Mouse (Mus musculus): ENCODE results near the gene Trabd2b. TPM values are rescaled to one million over a fixed set of nuclear protein-coding genes. Genes with fewer than 3 reads are reported as not detected.

Gene Trabd2b
- polyA plus RNA-seq (2011; ENCODE audit: insufficient read depth, insufficient read length, low read depth, missing spikeins): 0.40 and 0.63 TPM in 2 replicates

- Histone ChIP-seq H3K9ac (ENCODE audit: low read depth, poor library complexity, severe bottlenecking) (peak within 1 kb of the TSS; percentile 85), H3K36me3 (ENCODE audit: control insufficient read depth, insufficient read depth, low read length, poor library complexity, severe bottlenecking) (no peaks in the 10 kb centered on the region), H3K9me3 (replicated peaks; ENCODE audit: control insufficient read depth, insufficient read depth, low read length, poor library complexity, severe bottlenecking) (no peaks in the 10 kb centered on the region), H3K27me3 (ENCODE audit: control insufficient read depth, insufficient read depth, low read length, poor library complexity, severe bottlenecking) (peaks cover 20% of the 10 kb centered on the region), H3K4me3 (ENCODE audit: low read depth, low read length) (peak within 1 kb of the TSS; percentile 75), H3K27ac (ENCODE audit: insufficient read depth, low read length) (no peak within 1 kb of the TSS), H3K4me1 (ENCODE audit: control insufficient read depth, insufficient read depth, low read length) (no peaks in the 10 kb centered on the region)
- TF ChIP-seq POLR2A (IDR thresholded peaks at IDR 0.05; ENCODE audit: insufficient read depth, low read length) (no peak), EP300 (IDR thresholded peaks at IDR 0.05; ENCODE audit: insufficient read depth, low read depth, low read length) (no peak), CTCF (IDR thresholded peaks at IDR 0.05; ENCODE audit: low read depth, low read length) (no peak)
Measured at GRCm38 (mm10) chr4:114406355-114407101, at the start of gene Trabd2b. Gene Trabd2b, plus strand, starts transcription at chr4:114406724.

GRCm38 (mm10) chr4:114357420-114357819 is 49.1 kb upstream of the Trabd2b start:
- no peak overlapping the region for H3K9ac ChIP-seq (ENCODE audit: low read depth, poor library complexity, severe bottlenecking)
- no peak overlapping the region for H3K4me3 ChIP-seq (ENCODE audit: low read depth, low read length)
- H3K27me3 ChIP-seq (ENCODE audit: control insufficient read depth, insufficient read depth, low read length, poor library complexity, severe bottlenecking): no peaks in the 10 kb centered on the region
- no peaks in the 10 kb centered on the region for H3K36me3 ChIP-seq (ENCODE audit: control insufficient read depth, insufficient read depth, low read length, poor library complexity, severe bottlenecking)
- no peak overlapping the region for H3K27ac ChIP-seq (ENCODE audit: insufficient read depth, low read length)
- no peaks in the 10 kb centered on the region for H3K4me1 ChIP-seq (ENCODE audit: control insufficient read depth, insufficient read depth, low read length)
- TF ChIP-seq CTCF (IDR thresholded peaks at IDR 0.05; ENCODE audit: low read depth, low read length) (no peak), EP300 (IDR thresholded peaks at IDR 0.05; ENCODE audit: insufficient read depth, low read depth, low read length) (no peak), POLR2A (IDR thresholded peaks at IDR 0.05; ENCODE audit: insufficient read depth, low read length) (no peak)
- H3K9me3 ChIP-seq (replicated peaks; ENCODE audit: control insufficient read depth, insufficient read depth, low read length, poor library complexity, severe bottlenecking): no peaks in the 10 kb centered on the region

DNA sequence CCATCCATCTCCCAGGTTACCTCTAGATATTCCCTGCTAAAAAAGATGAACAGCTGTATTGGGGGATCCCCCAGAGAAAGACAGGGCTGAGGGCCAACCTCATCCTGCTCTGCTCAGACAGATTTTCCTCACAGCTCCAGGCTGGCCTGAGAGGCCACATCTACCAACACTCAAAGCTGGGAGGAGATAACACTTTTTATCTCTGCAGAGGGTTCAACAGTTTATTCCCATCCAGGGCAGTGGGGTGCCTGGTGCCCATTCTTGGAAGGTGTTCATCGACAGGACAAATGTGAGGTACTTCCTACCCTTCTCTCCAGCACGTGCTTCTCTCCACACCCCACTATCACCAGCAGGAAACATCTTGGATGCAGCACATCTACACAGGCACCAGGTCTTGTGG is 47.6 kb upstream of the Trabd2b start:
- no peak overlapping the region for H3K9ac ChIP-seq (ENCODE audit: low read depth, poor library complexity, severe bottlenecking)
- no peak overlapping the region for H3K4me3 ChIP-seq (ENCODE audit: low read depth, low read length)
- no peaks in the 10 kb centered on the region for H3K27me3 ChIP-seq (ENCODE audit: control insufficient read depth, insufficient read depth, low read length, poor library complexity, severe bottlenecking)
- H3K27ac ChIP-seq (ENCODE audit: insufficient read depth, low read length): no peak overlapping the region
- H3K36me3 ChIP-seq (ENCODE audit: control insufficient read depth, insufficient read depth, low read length, poor library complexity, severe bottlenecking): no peaks in the 10 kb centered on the region
- H3K9me3 ChIP-seq (replicated peaks; ENCODE audit: control insufficient read depth, insufficient read depth, low read length, poor library complexity, severe bottlenecking): no peaks in the 10 kb centered on the region
- TF ChIP-seq CTCF (IDR thresholded peaks at IDR 0.05; ENCODE audit: low read depth, low read length): no peak
- no peak for TF ChIP-seq EP300 (IDR thresholded peaks at IDR 0.05; ENCODE audit: insufficient read depth, low read depth, low read length)
- TF ChIP-seq POLR2A (IDR thresholded peaks at IDR 0.05; ENCODE audit: insufficient read depth, low read length): no peak
- no peaks in the 10 kb centered on the region for H3K4me1 ChIP-seq (ENCODE audit: control insufficient read depth, insufficient read depth, low read length)

DNA sequence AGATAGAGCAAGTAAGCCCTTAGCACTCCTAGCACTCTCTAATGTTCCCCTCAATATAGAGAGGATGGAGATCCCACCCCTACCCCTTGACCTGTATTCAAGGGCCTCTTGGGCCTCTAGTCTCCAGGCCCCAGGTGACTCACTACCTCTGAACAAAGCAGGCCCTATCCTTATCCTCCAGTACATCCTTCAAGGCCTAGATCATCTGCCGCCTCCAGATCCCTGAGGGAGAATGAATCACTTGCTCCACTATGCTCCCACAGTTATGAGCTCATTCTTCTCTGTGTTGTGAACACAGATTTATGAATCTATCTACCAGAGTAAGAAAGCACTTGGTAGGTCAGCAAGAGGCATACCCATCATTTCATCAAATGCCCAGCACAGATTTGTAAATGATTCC is 46.7 kb upstream of the Trabd2b start:
- Histone ChIP-seq H3K9ac (ENCODE audit: low read depth, poor library complexity, severe bottlenecking) (no peak overlapping the region), H3K9me3 (replicated peaks; ENCODE audit: control insufficient read depth, insufficient read depth, low read length, poor library complexity, severe bottlenecking) (no peaks in the 10 kb centered on the region), H3K27ac (ENCODE audit: insufficient read depth, low read length) (no peak overlapping the region), H3K27me3 (ENCODE audit: control insufficient read depth, insufficient read depth, low read length, poor library complexity, severe bottlenecking) (no peaks in the 10 kb centered on the region), H3K4me3 (ENCODE audit: low read depth, low read length) (no peak overlapping the region), H3K4me1 (ENCODE audit: control insufficient read depth, insufficient read depth, low read length) (no peaks in the 10 kb centered on the region), H3K36me3 (ENCODE audit: control insufficient read depth, insufficient read depth, low read length, poor library complexity, severe bottlenecking) (no peaks in the 10 kb centered on the region)
- TF ChIP-seq EP300 (IDR thresholded peaks at IDR 0.05; ENCODE audit: insufficient read depth, low read depth, low read length): no peak
- TF ChIP-seq POLR2A (IDR thresholded peaks at IDR 0.05; ENCODE audit: insufficient read depth, low read length): no peak
- TF ChIP-seq CTCF (IDR thresholded peaks at IDR 0.05; ENCODE audit: low read depth, low read length): no peak

- TF ChIP-seq EP300 (IDR thresholded peaks at IDR 0.05; ENCODE audit: insufficient read depth, low read depth, low read length) (no peak), CTCF (IDR thresholded peaks at IDR 0.05; ENCODE audit: low read depth, low read length) (no peak), POLR2A (IDR thresholded peaks at IDR 0.05; ENCODE audit: insufficient read depth, low read length) (no peak)
- Histone ChIP-seq H3K9me3 (replicated peaks; ENCODE audit: control insufficient read depth, insufficient read depth, low read length, poor library complexity, severe bottlenecking) (no peaks in the 10 kb centered on the region), H3K4me1 (ENCODE audit: control insufficient read depth, insufficient read depth, low read length) (no peaks in the 10 kb centered on the region), H3K27me3 (ENCODE audit: control insufficient read depth, insufficient read depth, low read length, poor library complexity, severe bottlenecking) (no peaks in the 10 kb centered on the region), H3K36me3 (ENCODE audit: control insufficient read depth, insufficient read depth, low read length, poor library complexity, severe bottlenecking) (no peaks in the 10 kb centered on the region), H3K9ac (ENCODE audit: low read depth, poor library complexity, severe bottlenecking) (no peak overlapping the region), H3K27ac (ENCODE audit: insufficient read depth, low read length) (no peak overlapping the region), H3K4me3 (ENCODE audit: low read depth, low read length) (no peak overlapping the region)
Measured at GRCm38 (mm10) chr4:114361336-114361735, 45.2 kb upstream of the Trabd2b start.

DNA sequence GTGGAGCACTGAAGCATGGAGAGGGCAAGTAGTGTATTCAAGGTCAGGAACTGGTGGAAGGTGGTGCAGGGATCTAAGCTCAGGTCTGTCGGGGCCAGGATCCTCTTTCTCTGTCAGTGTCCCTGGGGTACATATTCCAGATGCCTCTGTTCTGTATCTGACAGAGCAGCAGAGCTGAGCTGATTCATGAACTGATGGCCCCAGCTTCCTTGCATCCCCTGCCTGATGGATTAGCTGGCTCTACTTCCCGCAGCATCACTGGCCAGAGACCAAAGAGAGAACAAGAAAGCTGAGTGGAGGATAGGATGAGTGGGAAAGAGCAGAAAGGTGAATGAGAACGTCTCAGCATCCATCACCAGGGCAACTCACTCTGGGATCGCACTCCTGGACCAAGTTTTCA is 41.5 kb upstream of the Trabd2b start:
- H3K9ac ChIP-seq (ENCODE audit: low read depth, poor library complexity, severe bottlenecking): no peak overlapping the region
- H3K4me3 ChIP-seq (ENCODE audit: low read depth, low read length): no peak overlapping the region
- H3K27ac ChIP-seq (ENCODE audit: insufficient read depth, low read length): no peak overlapping the region
- no peaks in the 10 kb centered on the region for H3K27me3 ChIP-seq (ENCODE audit: control insufficient read depth, insufficient read depth, low read length, poor library complexity, severe bottlenecking)
- TF ChIP-seq CTCF (IDR thresholded peaks at IDR 0.05; ENCODE audit: low read depth, low read length) (no peak), EP300 (IDR thresholded peaks at IDR 0.05; ENCODE audit: insufficient read depth, low read depth, low read length) (no peak), POLR2A (IDR thresholded peaks at IDR 0.05; ENCODE audit: insufficient read depth, low read length) (no peak)
- H3K9me3 ChIP-seq (replicated peaks; ENCODE audit: control insufficient read depth, insufficient read depth, low read length, poor library complexity, severe bottlenecking): no peaks in the 10 kb centered on the region
- H3K36me3 ChIP-seq (ENCODE audit: control insufficient read depth, insufficient read depth, low read length, poor library complexity, severe bottlenecking): no peaks in the 10 kb centered on the region
- no peaks in the 10 kb centered on the region for H3K4me1 ChIP-seq (ENCODE audit: control insufficient read depth, insufficient read depth, low read length)

All from ES-Bruce4 (cell line).